7 mouse cellular contexts compared by ENCODE assay signal in genomic region chr1:182124506-182124905, GRCm38 (mm10). TPM values are rescaled to one million over a fixed set of nuclear protein-coding genes. Genes with fewer than 3 reads are reported as not detected.
DNase-seq lines count a peak whose midpoint lies in the region; ATAC-seq lines count a peak whose summit lies in the region.

Gene Srp9 (plus strand): TSS chr1:182124737.

- intact Hi-C loops in left cerebral cortex, postnatal 36 days (cut with DNase I): loop anchor here (5.0 kb wide), 1 partner anchor 413 kb away; no protein-coding TSS in a partner anchor

- 0 out of 2 replicates have a peak, but pooled peaks cover 8% of the 10 kb centered on the region for H3K36me3 ChIP-seq in intestine, embryonic 16.5 days (ENCODE audit: control insufficient read depth, insufficient read depth, low read length)
- no peaks in the 10 kb centered on the region for H3K36me3 ChIP-seq in midbrain, embryonic 11.5 days (ENCODE audit: control insufficient read depth, insufficient read depth, low read length)

- H3K9ac ChIP-seq in intestine, embryonic 16.5 days (ENCODE audit: low read depth, low read length): peak within 1 kb of the TSS; percentile 86
- H3K9ac ChIP-seq in midbrain, embryonic 11.5 days (ENCODE audit: low read length): peak within 1 kb of the TSS; percentile 66

- H3K27me3 ChIP-seq in intestine, embryonic 16.5 days (replicated peaks; ENCODE audit: control insufficient read depth, insufficient read depth, low read length): no peaks in the 10 kb centered on the region
- no peaks in the 10 kb centered on the region for H3K27me3 ChIP-seq in midbrain, embryonic 11.5 days (ENCODE audit: control insufficient read depth, insufficient read depth, low read length)

- H3K27ac ChIP-seq in intestine, embryonic 16.5 days (ENCODE audit: low read length): peak within 1 kb of the TSS; percentile 83
- no peak within 1 kb of the TSS for H3K27ac ChIP-seq in midbrain, embryonic 11.5 days (ENCODE audit: low read depth, low read length)

- H3K4me2 ChIP-seq in intestine, embryonic 16.5 days (ENCODE audit: low read depth, low read length): peak within 1 kb of the TSS; percentile 52
- peak within 1 kb of the TSS; percentile 62 for H3K4me2 ChIP-seq in midbrain, embryonic 11.5 days

- no peaks in the 10 kb centered on the region for H3K9me3 ChIP-seq in intestine, embryonic 16.5 days (ENCODE audit: control insufficient read depth, low read length)
- no peaks in the 10 kb centered on the region for H3K9me3 ChIP-seq in midbrain, embryonic 11.5 days (ENCODE audit: control insufficient read depth, low read length)

- ATAC-seq in intestine, embryonic 16.5 days: peak; percentile 99
- ATAC-seq in midbrain, embryonic 11.5 days (ENCODE audit: low FRiP score): peak; percentile 99

- under 1% methylated on average over 37 of the region's 37 CpGs for WGBS in intestine, embryonic 16.5 days
- WGBS in midbrain, embryonic 11.5 days: 1% methylated on average over 37 of the region's 37 CpGs

- H3K4me3 ChIP-seq in intestine, embryonic 16.5 days (ENCODE audit: low read length): peak within 1 kb of the TSS; percentile 86
- H3K4me3 ChIP-seq in midbrain, embryonic 11.5 days (ENCODE audit: low read depth, low read length): peak within 1 kb of the TSS; percentile 70

- DNase-seq in adrenal gland, adult 2 months: peak; percentile 98
- peak; percentile 97 for DNase-seq in embryo, embryonic 11.5 days (ENCODE audit: low read depth, low spot score)
- peak; percentile 98 to 99 for DNase-seq in gastrocnemius, postnatal 4 days (ENCODE audit: low spot score in 2 of 2)
- DNase-seq in left cerebral cortex, postnatal 36 days (ENCODE audit: low spot score in 2 of 2): peak; percentile 98
- peak; percentile 100 for DNase-seq in midbrain, embryonic 11.5 days (ENCODE audit: low spot score, missing footprints)
- DNase-seq in skeletal muscle tissue, adult 2 months (ENCODE audit: low read depth, low spot score): peak; percentile 95

- H3K4me1 ChIP-seq in intestine, embryonic 16.5 days (ENCODE audit: control insufficient read depth, insufficient read depth, low read length): peaks cover 11% of the 10 kb centered on the region
- peaks cover 10% of the 10 kb centered on the region for H3K4me1 ChIP-seq in midbrain, embryonic 11.5 days (ENCODE audit: control insufficient read depth, insufficient read depth, low read length)

RNA-seq across cellular contexts. Expression of gene Srp9, which starts in this region (rescaled TPM):
- 10 to 100 TPM; 46.4 to 64.9 TPM for total RNA-seq in adrenal gland, adult 2 months (2021)
- polyA plus RNA-seq in adrenal gland, adult 2 months (2012; rRNA removed): 22.7 and 29.6 TPM in 2 replicates
- 10 to 100 TPM; 50.6 to 53.4 TPM for total RNA-seq in gastrocnemius, postnatal 4 days (2021)
- 135 and 142 TPM in 2 replicates for polyA plus RNA-seq in intestine, embryonic 16.5 days (2015; fragmentation: Nextera tagmentation; extraction: Ambion mirVana)
- total RNA-seq in left cerebral cortex, postnatal 36 days (2021): 10 to 100 TPM; 61.0 to 63.4 TPM
- 158 and 189 TPM in 2 replicates for polyA plus RNA-seq in midbrain, embryonic 11.5 days (2014; fragmentation: Nextera tagmentation; extraction: Ambion mirVana)
